Mouse (Mus musculus) megakaryocyte, embryonic 14.5 days (primary cell): ENCODE data around the gene Guca1b.

Experiments
- FLI1 ChIP-seq: IDR thresholded peaks from 2 replicates; pipeline ENCODE4 v1.6.1; 2012; ENCODE audit warnings: low read length, inconsistent platforms, mixed read lengths
- GATA1 ChIP-seq: IDR thresholded peaks from 3 replicates; pipeline ENCODE4 v1.6.1; 2012; ENCODE audit warnings: mixed read lengths, low read length, inconsistent platforms, borderline replicate concordance

- TF ChIP-seq GATA1 (no peak), FLI1 (no peak)
Observed at GRCm38 (mm10) chr17:47438611-47439010, 53.4 kb downstream of the Guca1b start.
